Mouse (Mus musculus): ENCODE data around the gene Nadsyn1.
A peak's percentile ranks its signal among the peaks of the same experiment; 100 is the strongest.

Gene Nadsyn1

GRCm38 (mm10) chr7:143753990-143754715 is 68.5 kb downstream of the Nadsyn1 start:
- peak; percentile 82 for DNase-seq

- no peak for DNase-seq
These were observed 70.0 kb downstream of the Nadsyn1 start for GRCm38 (mm10) chr7:143752606-143753005.

DNA sequence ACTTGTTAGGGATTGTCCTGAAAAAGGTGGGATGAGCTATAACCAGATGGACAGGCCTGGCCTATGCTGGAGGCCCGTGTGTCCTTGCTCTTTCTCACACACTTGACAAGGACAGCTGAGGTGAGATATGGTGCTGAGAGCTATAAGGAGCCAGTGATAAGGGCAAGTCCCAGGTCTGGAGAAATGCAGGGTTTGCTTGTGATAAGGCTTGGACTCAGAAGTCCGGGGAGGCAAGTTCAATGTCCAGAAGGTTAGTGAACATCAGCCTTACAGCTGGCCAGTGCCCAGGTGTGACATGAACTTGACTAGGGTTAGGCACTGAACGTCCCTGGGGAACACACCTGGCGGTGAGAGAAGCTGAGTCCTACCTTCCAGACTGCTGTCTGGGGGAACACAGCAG is 70.6 kb downstream of the Nadsyn1 start:
- no peak for DNase-seq

- no peak for DNase-seq
These were observed 71.3 kb downstream of the Nadsyn1 start for GRCm38 (mm10) chr7:143751380-143751779.

DNA sequence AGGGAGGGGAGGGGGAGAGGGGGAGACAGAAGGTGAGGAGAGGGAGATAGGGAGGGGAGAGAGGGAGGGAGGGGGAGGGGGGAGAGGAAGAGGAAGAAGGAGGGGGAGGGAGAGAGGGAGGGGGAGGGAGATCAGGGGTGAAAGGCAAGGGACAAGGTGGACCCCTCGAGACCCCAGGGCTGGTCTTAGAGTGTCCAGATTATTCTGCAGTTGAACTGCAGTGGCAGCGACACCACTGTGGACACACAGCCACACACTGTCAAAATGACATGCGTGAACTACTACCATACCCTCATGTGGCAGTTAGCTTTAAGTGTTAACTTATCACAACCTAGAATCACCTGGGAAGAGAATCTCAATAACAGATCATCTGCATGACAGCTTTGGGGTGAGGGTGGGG is 73.6 kb downstream of the Nadsyn1 start:
- DNase-seq, result no peak

- DNase-seq, result peak; percentile 95
These were observed 74.4 kb downstream of the Nadsyn1 start for GRCm38 (mm10) chr7:143748041-143748868.

All from lung, postnatal 10 days (tissue).